Mouse (Mus musculus) adrenal gland, adult 10 weeks (tissue): ENCODE measurements around the gene Gm21962. TPM values are rescaled to one million over a fixed set of nuclear protein-coding genes. Genes with fewer than 3 reads are reported as not detected.

Source experiments
- polyA plus RNA-seq: library from polyadenylated mRNA; stranded (reverse); fragments of 350-450 nt; fragmentation: Illumina TruSeq; extraction: RNeasy Lipid Tissue Mini Kit (QIAGEN cat#74804); gene quantifications from one replicate; pipeline ENCODE4 v1.2.3, GENCODE M21; 2014; ENCODE audit warnings: low read depth, low replicate concordance

Gene Gm21962
- polyA plus RNA-seq, result not detected

DNA sequence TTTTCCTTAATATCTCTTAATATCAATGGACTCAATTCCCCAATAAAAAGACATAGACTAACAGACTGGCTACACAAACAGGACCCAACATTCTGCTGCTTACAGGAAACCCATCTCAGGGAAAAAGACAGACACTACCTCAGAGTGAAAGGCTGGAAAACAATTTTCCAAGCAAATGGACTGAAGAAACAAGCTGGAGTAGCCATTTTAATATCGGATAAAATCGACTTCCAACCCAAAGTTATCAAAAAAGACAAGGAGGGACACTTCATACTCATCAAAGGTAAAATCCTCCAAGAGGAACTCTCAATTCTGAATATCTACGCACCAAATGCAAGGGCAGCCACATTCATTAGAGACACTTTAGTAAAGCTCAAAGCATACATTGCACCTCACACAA is at the start of gene Gm21962:
Gene Gm21962 (plus strand): TSS at position 301 of the 400 bp plus-strand sequence.

Other genes with a start within 250 kb of the Gm21962 start
- gene Ddit4l, start 49.9 kb upstream of the Gm21962 start, polyA plus RNA-seq, result 4.5 TPM
- 428 TPM for gene H2afz, start 193.0 kb downstream of the Gm21962 start, polyA plus RNA-seq
- 63.0 TPM for gene Dnajb14, start 196.2 kb downstream of the Gm21962 start, polyA plus RNA-seq
- 79.3 TPM for gene Lamtor3, start 247.0 kb downstream of the Gm21962 start, polyA plus RNA-seq